Mouse (Mus musculus) adrenal gland, postnatal 4 days (tissue): ENCODE results near the gene Carmil2. TPM values are rescaled to one million over a fixed set of nuclear protein-coding genes. Genes with fewer than 3 reads are reported as not detected.

Experiments
- DNase-seq, 2 experiments: peaks; one replicate each; pipeline ENCODE4 v3.0.0; 2021 to 2022; ENCODE audit warnings: low spot score in 2 of 2, mixed read lengths in 2 of 2
- total RNA-seq, 2 experiments: library from RNA; stranded (reverse); gene quantifications; 2 replicates each; pipeline ENCODE4 v1.2.3; 2021

Gene Carmil2
- total RNA-seq, 2 experiments from 2014 or later: 4.5 to 4.9 TPM

DNA sequence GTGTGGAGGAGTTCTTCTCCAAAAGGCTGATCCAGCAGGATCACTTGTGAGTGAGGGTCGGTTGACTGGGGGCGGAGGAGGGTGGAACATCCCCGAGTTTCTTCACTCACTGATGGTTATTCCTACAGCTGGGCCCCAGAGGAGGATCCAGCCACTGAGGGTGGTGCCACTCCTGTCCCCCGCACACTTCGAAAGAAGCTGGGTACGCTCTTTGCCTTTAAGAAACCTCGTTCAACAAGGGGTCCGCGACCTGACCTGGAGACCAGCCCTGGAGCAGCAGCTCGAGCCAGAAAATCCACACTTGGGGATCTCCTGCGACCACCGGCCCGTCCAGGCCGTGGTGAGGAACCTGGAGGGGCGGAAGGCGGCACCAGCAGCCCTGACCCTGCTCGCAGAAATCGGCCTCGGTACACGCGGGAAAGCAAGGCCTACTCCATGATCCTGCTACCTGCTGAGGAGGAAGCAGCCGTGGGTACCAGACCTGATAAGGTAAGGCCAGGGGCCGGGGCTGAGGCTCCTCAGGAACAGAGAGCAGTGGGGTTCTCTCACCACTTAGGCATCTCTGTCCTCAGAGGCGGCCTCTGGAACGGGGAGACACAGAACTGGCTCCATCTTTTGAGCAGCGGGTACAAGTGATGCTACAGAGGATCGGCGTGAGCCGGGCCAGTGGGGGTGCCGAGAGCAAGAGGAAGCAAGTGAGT lies 9.2 kb downstream of the Carmil2 start:
- DNase-seq: no peak

DNA sequence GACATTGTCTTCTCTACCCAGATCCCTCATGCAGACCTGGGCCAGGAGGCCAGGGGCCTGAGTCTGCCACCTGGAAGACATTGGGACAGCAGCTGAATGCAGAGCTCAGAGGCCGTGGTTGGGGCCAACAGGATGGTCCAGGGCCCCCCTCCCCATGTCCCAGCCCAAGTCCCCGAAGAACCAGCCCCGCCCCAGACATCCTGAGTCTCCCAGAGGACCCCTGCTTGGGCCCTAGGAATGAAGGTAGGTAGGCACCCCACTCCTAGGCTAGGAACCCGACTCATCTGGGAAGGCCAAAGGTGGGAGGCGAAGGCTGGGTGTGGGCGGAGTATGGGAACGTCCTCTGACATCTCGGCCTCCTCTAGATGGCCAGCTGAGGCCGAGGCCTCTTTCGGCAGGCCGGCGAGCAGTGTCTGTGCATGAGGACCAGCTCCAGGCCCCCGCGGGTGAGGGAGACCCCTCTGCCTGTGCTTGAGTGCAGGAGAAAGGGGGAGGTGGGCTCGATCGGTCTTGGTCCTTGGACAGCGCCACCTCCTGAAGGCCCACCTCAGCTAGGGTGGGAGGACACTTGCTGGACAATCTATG lies 11.2 kb downstream of the Carmil2 start:
- no peak for DNase-seq

DNA sequence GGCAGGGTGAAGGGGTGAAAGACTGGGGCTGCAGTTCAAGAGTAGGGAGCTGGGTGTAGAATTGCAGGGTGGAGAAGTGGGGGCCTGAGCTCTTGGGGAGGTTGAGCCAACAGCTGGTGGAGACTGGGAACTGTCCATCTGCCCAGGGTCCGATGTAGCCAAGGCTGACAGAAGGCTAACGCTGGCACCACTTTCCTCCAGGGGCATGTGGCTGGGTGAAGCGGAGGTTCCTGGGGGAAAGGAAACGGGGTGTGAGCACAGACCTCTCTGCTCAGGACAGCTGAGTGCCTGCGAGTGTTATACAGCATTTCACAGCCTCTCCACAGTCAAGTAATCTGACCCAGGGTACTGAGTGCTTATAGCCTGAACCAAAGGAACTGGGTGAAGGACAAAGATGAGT lies 12.7 kb downstream of the Carmil2 start:
- no peak for DNase-seq

DNA sequence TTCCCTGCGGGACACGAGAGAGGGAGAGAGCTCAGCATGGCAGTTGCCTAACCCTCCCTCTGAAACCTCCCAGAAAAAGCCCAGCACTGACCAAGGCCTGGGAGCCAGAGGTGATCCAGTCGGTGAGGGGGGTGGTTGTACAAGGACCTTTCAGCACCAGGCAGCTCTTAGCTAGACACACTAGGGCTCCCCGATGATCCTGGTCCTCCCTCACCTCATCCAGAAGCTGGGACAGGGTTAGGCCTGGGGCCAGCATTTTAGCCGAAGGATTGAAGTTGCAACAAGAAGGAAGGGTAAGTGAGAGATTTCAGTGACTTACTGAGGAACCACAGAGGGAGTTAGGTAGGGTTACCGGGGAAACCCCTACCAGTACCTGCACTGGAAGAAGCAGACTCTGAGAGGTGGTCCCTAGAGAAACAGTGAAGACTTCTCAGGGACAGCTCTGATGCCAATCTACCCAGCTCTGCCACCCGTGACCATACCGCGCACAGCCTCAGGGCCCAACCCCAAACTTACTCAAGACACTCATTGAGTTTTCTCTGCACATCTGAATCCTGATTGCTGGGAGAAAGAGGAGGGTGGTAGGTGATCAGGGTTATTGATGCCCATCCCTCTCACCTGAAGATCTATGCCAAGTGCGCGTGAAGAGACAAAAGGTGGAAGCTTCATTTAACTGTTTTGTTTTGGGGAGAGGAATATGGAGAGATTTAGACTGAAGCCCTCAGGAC lies 13.6 kb downstream of the Carmil2 start:
- no peak for DNase-seq

DNA sequence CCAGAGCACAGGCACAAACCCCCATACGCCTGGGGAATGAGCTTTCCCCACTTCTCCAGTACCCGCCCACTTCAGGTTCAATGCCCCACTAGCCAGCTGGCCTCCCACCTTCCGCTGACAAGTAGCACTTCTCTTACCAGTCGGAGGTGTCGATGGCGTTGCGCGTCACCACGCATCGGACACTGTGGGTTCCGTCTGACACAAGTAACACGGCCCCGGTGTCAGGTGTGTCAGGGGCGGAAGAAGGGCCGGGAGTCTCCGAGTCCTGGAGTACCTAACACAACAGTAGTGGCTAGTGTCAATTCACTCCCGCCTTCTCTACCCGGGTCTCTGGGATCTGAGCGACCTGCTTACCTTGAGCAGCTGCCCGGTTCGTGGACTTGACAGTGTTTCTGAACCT lies 14.5 kb downstream of the Carmil2 start:
- DNase-seq: peak in 1 of 2 experiments; percentile 28

DNA sequence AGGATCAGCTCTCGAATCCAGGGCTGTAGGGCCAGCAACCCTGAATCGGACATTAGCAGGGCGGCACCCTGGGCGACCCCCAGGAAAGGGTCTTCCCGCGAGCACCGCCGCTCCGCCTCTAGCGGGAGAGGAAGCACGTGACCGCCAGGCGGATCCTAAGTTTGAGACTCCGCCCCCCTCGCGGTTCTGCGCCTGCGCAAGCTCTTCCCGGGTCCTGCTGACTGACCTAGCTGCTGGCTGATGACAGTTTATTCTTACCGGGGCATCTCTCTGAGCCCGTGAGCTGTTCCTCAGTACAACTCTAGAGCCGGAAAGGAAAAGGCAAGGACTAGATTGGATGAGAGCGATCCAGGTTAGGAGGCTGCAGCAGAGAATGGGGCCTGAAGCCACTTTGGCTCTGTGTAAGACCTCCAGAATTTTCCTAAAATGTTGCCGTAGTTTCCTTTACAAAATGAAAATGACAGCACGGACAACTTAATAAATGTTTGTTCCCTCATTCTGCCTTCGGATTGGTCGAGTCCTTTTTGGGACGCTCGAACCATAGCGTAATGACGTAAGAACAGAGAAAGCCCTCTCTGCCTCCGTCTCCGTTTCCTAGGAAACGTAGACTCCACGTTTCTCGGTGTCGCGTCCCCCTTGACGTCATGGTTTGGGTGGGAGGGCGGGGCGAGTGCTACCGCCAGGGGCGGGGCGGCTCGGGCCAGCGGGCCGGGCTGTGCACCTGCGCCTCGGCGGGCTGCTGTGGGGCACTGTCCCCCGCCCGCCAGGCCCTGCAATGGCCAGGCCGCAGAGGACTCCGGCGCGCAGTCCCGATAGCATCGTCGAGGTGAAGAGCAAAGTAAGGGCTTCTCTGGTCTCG lies 15.1 kb downstream of the Carmil2 start, which contains the start of the genes Acd and Pard6a:
Gene Acd (minus strand): TSS at position 137 of the 859 bp plus-strand sequence.
Gene Pard6a (plus strand): TSS at position 183 of the 859 bp plus-strand sequence.
- DNase-seq: peak; percentile 90 to 94

DNA sequence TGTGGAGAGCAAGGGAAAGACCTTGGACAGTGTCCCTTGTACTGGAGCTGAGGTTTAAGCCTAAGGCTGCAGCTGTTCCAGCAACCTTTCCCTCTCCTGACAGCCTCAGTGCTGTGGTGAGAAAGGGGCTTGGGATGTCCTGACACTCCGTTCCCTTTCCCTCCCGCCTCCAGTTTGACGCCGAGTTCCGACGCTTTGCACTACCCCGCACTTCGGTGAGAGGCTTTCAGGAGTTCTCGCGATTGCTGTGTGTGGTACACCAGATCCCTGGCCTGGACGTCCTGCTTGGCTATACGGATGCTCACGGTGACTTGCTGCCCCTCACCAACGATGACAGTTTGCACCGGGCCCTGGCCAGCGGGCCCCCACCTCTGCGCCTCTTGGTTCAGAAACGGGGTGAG lies 15.9 kb downstream of the Carmil2 start:
- DNase-seq: no peak

DNA sequence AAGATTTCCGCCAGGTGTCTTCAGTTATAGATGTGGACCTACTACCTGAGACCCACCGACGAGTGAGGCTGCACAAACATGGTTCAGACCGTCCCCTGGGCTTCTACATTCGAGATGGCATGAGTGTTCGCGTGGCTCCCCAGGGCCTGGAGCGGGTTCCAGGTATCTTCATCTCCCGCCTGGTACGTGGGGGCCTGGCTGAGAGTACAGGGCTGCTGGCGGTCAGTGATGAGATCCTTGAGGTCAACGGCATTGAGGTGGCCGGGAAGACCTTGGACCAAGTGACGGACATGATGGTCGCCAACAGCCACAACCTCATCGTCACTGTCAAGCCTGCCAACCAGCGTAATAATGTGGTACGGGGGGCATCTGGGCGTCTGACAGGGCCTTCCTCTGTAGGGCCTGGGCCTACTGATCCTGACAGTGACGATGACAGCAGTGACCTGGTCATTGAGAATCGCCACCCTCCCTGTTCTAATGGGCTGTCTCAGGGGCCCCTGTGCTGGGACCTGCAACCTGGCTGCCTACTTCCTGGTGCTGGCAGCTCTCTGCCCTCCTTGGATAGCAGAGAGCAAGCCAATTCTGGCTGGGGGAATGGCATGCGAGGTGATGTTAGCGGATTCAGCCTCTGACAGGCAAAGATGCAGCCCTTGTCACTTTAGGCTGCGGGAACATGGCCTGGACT lies 16.8 kb downstream of the Carmil2 start:
- no peak for DNase-seq

DNA sequence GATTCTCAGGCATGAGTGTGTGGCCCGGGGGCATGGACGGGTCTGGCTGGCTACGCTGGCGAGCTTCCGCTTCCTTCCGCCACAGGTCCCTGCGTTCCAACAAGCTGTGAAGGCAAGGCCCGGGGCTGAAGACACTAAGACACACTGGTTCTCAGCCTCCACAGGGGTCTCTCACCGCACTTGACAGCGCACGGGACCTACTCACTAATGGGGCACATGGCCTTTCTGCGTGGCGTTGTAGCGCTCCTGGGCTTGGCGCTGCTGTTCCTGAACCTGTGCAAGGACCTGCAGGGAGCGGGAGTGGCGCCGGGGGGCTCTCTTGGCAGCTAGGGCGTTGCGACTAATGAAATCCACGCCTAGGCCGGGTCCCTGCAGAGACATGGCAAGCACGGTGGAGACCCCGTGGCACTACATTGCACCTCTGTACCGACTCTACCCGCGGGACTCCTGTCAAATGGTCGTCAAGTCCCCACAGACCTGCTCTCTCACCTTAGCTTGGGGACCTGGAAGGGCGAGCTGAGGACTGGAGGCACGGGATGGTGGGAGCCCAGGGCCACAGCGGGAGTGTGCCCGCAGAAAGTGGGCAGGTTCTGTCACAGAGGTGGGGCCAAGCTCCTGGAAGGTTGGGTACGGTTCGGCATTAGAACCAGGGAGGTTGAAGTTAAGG lies 18.2 kb downstream of the Carmil2 start:
- DNase-seq: no peak

DNA sequence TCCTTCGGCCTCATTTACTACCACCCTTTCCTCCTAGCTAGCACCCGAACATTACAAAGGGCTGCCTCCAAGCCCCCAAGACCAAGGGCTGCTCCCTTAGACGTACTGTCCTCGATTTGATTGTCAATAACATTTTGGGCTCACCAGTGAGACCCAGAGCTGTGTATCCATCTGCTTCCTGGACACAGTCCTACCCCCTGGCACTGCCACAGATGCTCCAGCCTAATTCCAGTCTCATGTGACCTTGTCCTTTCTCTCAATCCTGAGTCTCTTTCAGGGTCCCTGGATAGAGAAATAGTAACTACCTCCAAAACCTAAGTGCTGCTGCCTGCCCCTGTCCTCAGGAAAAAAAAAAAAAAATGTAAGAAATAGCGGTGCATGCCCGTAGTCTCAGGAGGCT lies 18.9 kb downstream of the Carmil2 start:
- no peak for DNase-seq

DNA sequence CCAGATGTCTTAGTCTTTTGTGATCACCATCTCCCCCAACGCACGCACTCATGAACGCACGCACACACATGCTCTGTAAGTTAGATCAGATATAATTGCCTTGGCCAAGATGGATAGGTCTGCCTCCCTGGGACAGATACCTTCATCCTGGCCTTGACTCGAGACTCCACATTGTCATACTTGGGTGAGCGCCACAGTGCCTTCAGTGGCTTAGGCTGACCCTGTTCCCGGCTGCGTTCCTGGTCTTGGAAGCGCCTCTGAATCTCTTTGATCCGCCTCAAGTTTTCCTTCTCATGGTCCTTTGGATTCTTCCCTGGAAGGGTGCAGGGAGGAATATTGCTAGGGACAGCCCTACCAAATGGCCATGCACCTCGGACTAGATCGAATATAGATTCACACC lies 20.4 kb downstream of the Carmil2 start:
- no peak for DNase-seq

DNA sequence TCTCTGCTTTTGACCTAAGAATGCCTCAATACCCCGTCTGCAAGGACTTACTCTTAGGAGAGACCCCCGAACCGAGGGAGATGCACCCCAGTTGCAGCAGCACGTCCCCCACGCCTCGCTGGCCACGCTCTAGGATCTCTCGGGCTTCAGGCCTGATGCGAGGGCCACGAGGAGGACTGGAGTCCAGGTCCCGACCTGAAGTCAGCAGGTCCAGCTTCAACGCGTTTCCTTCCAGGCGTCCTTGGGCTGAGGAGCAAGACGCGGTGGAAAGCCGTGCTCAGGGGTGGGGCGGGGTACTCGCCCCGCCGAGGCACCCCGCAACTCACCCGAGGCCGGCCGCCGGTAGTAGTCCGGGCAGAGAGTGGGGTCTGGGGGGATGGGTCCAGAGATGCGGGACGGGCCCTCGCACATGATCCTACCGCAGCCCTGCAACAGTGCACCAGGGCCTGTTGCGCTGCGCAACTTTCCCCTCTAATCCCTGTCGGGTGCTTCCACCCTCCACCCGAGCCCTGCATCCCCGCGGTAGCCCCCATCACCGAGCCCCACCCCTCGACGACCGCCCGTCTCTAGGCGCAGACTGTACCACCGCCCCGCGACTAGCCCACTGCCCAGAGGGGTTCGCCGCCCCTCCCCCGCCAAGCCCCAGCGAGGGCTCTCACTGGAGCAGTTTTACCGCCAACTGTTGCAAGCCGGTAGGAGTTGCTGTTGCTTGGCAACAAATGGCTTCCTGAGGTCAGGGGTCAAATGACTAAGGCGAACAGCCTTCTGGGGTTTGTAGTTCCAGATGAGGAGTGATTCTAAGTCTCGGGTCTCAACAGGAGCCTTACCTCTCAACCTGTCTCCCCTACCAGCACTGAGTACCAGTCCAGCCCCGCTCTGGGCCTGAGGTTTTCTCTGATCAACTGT lies 21.7 kb downstream of the Carmil2 start, which contains the start of the genes 4933405L10Rik and Enkd1:
Gene 4933405L10Rik (plus strand): TSS at position 158 of the 906 bp plus-strand sequence.
Gene Enkd1 (minus strand): TSS at position 713 of the 906 bp plus-strand sequence.
- peak; percentile 39 to 67 for DNase-seq

DNA sequence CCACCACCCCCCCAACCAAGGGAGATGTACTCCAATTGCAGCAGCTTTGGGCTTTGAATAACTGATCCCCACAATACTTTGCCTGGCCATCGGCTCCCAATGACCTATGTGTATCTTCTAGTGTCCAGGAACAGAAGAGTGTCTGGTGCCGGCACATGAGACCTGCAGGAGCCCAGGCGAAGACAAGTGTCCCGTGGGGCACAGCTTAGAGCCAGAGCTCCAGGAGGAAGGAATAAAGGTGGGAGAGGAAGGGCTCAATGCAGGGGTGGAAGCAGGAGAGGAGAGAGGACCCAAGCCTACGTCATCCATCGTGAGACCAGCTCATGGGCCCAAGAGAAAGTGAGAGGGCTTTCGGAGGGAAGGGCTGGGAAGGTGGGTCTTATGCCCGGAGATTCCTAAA lies 22.6 kb downstream of the Carmil2 start:
- no peak for DNase-seq

DNA sequence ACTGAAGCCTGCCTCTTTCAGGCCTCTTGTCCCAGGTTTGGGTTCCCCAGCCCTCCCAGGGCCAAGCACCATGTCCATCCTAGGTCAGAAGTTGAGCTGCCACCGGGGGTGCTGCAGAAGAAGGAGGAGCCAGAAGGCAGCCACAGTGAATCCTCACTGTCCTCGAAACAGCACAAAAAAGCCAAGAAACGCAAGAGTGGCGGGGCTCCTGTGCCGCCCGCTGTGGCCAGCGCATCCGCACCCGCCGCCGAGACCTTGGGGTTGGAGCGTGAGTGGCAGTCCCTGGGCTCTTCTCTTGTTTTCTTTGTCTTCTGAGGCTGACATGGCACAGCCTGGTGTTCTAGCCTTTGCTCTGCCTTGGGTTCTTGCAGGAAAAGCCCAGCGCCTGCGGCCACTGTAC lies 23.2 kb downstream of the Carmil2 start:
- no peak for DNase-seq

DNA sequence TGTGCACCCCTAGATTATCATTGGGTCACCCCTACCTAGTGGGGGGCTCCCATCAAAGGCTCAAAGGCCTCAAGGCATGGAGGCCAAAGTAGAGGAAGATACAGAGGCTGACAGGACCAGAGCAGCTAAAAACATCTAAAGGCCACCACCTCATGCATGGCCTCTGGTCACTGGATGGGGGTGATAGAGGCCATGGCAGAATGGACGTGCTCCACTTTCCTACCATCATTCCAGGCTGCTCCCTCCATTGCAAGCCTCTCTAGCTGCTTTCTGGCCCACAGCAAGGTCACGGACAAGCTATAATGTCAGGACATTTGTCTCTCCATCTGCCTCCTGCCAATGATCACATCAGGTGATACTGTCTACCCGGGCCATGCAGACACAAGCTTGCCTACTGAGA lies 26.2 kb downstream of the Carmil2 start:
- no peak for DNase-seq

DNA sequence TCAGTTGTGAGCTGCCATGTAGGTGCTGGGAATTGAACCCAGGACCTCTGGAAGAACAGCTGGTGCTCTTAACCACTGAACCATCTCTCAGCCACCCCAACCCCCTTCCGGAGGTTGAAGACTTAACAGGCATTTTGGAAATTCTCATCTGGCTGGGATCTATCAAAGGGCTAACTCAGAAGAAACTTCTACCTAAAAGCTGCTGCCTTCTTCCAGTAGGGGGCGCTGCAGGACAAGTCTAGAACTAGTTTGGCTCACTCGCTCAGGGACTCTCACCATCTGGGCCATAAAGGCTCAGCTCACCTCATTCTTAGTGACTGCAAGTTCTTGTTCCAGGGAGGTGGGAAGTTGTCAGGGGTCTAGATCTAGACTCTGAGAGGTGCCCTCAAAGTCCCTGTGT lies 28.1 kb downstream of the Carmil2 start:
- peak; percentile 67 to 84 for DNase-seq

DNA sequence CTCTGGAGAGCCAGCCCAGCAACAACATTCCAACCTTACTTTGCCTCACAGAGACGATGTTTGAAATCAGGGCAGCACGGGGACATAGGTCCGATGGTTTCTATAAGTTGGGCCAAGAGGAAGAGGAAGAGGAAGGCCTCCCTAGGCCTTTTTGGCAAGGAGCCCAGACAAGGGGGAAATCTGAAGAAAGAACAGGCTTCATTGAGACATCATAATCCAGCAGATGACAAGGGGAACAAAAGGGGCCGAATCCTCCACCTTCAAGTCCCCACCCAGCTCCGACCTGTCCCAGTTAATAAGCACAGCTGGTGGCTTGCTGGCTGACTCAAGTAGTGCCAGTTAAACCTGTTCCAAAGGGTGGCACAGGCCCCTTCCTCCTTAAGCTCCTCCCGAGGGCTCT lies 29.0 kb downstream of the Carmil2 start:
- DNase-seq: no peak

DNA sequence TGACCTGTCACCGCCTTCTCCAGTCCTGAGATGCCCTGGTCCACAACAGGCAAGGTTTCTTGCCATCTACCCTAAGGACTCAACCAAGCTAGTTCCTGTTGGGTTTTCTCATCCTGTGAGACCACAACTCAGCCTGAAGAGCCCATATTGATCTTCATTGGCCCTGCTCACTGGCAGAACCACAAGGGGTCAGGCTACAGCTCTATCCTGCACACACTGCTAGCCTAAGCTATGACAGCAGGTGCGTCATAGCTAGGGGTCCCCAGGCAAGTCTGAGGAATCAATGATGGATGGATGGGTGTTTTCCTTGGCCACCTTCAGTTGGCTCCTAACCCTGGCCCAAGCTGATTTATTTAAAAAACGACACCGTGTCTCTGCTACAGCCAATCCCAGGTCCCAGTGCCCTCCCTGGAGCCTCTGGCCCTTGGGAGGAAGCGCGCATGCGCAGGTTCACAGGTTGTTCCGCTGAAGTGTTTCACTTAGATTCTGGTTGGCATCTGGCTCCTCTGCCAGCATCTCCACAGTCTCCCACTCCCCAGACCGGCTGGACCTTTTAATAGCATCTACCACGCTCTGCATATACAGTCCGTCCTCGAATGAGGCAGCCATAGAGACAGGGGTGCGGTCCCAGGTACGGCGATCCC lies 30.4 kb downstream of the Carmil2 start:
- DNase-seq: no peak
